Mouse (Mus musculus) lung, embryonic 16.5 days (tissue): ENCODE data around the gene Cfap43. TPM values are rescaled to one million over a fixed set of nuclear protein-coding genes. Genes with fewer than 3 reads are reported as not detected.

Experiments used
- ATAC-seq: fragments of 200-750 bp; cut with Nextera tagmentation; 2 replicates; pipeline ENCODE4 v1.8.0; 2017; ENCODE audit warnings: low read depth, mild to moderate bottlenecking, moderate library complexity
- H3K27ac ChIP-seq: fragments of 300-500 bp; sonication (generic); 2 replicates; pipeline ENCODE4 v1.5.1; 2014; ENCODE audit warnings: mild to moderate bottlenecking, control low read depth, low read length
- H3K27me3 ChIP-seq: fragments of 300-500 bp; sonication (generic); 2 replicates; pipeline ENCODE4 v1.6.1; 2014; ENCODE audit warnings: low read depth, low read length, mixed read lengths; ENCODE audit not compliant: control insufficient read depth, insufficient read depth
- H3K36me3 ChIP-seq: fragments of 300-500 bp; sonication (generic); 2 replicates; pipeline ENCODE4 v1.6.1; 2014; ENCODE audit warnings: low read length; ENCODE audit not compliant: control insufficient read depth, insufficient read depth
- H3K4me1 ChIP-seq: fragments of 300-500 bp; sonication (generic); replicated peaks from 2 replicates; pipeline ENCODE4 v1.6.1; 2014; ENCODE audit warnings: low read length, mixed read lengths; ENCODE audit not compliant: control insufficient read depth, insufficient read depth
- H3K4me2 ChIP-seq: fragments of 300-500 bp; sonication (generic); 2 replicates; pipeline ENCODE4 v1.6.1; 2014; ENCODE audit warnings: low read depth, low read length, control low read depth
- H3K4me3 ChIP-seq: fragments of 300-500 bp; sonication (generic); 2 replicates; pipeline ENCODE4 v1.5.1; 2014; ENCODE audit warnings: mild to moderate bottlenecking, low read length, control low read depth
- H3K9ac ChIP-seq: fragments of 300-500 bp; sonication (generic); 2 replicates; pipeline ENCODE4 v1.6.1; 2014; ENCODE audit warnings: low read length, control low read depth
- H3K9me3 ChIP-seq: fragments of 300-500 bp; sonication (generic); 2 replicates; pipeline ENCODE4 v1.6.1; 2016; ENCODE audit warnings: low read length; ENCODE audit not compliant: control insufficient read depth
- WGBS: fragments of 180-500 bp; shearing (Covaris S2); extraction: QIAGEN DNeasy Blood & Tissue Kit; methylation state at CpG from one replicate; pipeline ENCODE4 v1.1.7; 2014; 5-methylcytosine and 5-hydroxymethylcytosine counted together
- polyA plus RNA-seq: library from polyadenylated mRNA; unstranded; fragments of >200 nt; fragmentation: Nextera tagmentation; extraction: Ambion mirVana; gene quantifications from 2 replicates; pipeline ENCODE4 v1.2.1, GENCODE M21; 2015

Cfap43 gene
- polyA plus RNA-seq, 1 experiment from 2014 or later, result 1.7 TPM

DNA sequence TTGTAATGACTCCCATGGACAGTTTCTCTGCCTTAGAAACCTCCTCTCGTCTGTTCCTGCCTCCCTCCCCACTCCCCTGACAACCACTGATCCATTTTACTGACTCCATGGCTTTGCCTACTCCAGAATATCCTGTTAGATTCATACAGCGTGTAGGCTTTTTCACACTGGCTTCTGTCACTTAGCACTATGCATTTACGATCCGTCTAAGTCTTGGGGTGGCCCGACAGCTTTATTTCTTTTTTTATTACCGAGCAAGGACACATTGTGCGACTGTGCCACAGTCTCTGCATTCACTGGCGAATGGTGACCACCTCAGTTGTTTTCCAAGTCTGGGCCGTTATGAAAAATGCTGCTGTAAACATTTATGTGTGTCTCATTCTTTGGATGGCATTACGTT is 120.5 kb downstream of the Cfap43 start:
- Histone ChIP-seq H3K36me3 (no peaks in the 10 kb centered on the region), H3K4me2 (no peak overlapping the region), H3K27me3 (no peaks in the 10 kb centered on the region), H3K9me3 (no peaks in the 10 kb centered on the region), H3K27ac (no peak overlapping the region), H3K4me1 (no peaks in the 10 kb centered on the region), H3K9ac (no peak overlapping the region), H3K4me3 (no peak overlapping the region)
- no peak for ATAC-seq
- 70% methylated on average over 10 of the region's 10 CpGs for WGBS

DNA sequence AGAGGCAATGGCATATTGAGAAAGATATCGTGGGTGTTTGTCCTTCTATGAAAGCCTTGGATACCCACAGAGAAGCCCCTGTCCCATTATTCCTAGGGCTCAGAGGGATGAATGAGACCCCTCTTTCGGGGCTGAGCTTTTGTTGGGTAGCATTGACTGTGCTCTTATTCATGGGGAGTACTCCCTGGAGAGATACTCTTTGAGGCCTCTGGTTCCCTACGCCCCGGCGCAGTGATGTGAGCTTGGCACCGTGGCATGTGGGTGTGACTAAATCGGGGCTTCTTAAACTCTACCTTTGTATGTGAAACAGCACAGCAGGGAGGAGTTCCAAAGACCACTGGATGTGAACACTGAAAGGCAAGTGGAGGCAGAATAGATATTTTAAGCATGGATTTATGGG is 122.4 kb downstream of the Cfap43 start:
- H3K36me3 ChIP-seq, result no peaks in the 10 kb centered on the region
- no peaks in the 10 kb centered on the region for H3K9me3 ChIP-seq
- H3K27me3 ChIP-seq, result no peaks in the 10 kb centered on the region
- no peak for ATAC-seq
- 77% methylated on average over 7 of the region's 7 CpGs for WGBS
- H3K4me1 ChIP-seq, result no peaks in the 10 kb centered on the region
- no peak overlapping the region for H3K4me2 ChIP-seq
- no peak overlapping the region for H3K9ac ChIP-seq
- H3K27ac ChIP-seq, result no peak overlapping the region
- no peak overlapping the region for H3K4me3 ChIP-seq

- no peak overlapping the region for H3K27ac ChIP-seq
- H3K9me3 ChIP-seq, result no peaks in the 10 kb centered on the region
- H3K4me3 ChIP-seq, result no peak overlapping the region
- H3K27me3 ChIP-seq, result no peaks in the 10 kb centered on the region
- 47% methylated on average over 15 of the region's 15 CpGs for WGBS
- ATAC-seq, result no peak
- no peaks in the 10 kb centered on the region for H3K36me3 ChIP-seq
- H3K4me1 ChIP-seq, result no peaks in the 10 kb centered on the region
- H3K4me2 ChIP-seq, result no peak overlapping the region
- H3K9ac ChIP-seq, result no peak overlapping the region
Observed at GRCm38 (mm10) chr19:47795009-47795728, 123.9 kb downstream of the Cfap43 start.

GRCm38 (mm10) chr19:47794331-47794730 is 124.8 kb downstream of the Cfap43 start:
- H3K9me3 ChIP-seq, result no peaks in the 10 kb centered on the region
- 35% methylated on average over 5 of the region's 5 CpGs for WGBS
- no peak for ATAC-seq
- H3K36me3 ChIP-seq, result no peaks in the 10 kb centered on the region
- no peaks in the 10 kb centered on the region for H3K4me1 ChIP-seq
- no peak overlapping the region for H3K4me2 ChIP-seq
- no peak overlapping the region for H3K9ac ChIP-seq
- H3K27me3 ChIP-seq, result no peaks in the 10 kb centered on the region
- no peak overlapping the region for H3K4me3 ChIP-seq
- no peak overlapping the region for H3K27ac ChIP-seq

DNA sequence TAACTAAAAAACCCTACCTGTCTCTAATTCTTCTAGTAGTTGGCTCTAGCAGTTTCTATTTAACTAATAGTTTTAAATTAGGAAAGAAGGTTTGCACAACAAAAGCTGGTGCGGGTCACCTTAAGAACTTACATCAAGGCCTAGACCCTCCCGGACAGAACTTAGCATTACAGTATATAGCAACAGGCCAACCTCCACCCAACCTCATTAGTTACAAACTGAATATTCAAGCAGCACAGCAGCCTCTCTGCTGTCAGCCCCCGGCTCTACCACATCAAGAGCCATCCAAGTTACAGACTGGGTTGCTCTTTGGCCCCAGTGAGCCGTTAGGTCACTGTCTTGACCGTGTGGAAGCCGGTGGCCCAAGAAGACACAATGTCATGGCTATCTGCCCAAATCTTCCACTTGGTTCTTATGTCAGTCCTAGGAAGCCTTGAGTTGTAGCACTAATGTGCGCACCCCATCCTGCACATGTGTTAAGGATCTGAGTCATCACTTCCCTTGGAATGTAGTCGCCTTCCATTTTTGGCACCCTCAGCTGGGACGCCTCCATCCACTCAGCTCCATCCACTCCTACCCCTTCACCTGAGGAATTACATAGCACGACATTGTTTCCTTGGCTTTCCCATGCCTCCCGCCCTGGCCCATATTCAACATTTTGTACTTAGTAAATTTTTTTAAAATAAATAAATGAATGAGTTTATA is 128.6 kb downstream of the Cfap43 start:
- WGBS, result 83% methylated on average over 11 of the region's 11 CpGs
- Histone ChIP-seq H3K4me2 (no peak overlapping the region), H3K4me1 (no peaks in the 10 kb centered on the region), H3K27me3 (no peaks in the 10 kb centered on the region), H3K4me3 (no peak overlapping the region), H3K27ac (no peak overlapping the region), H3K9ac (no peak overlapping the region), H3K36me3 (no peaks in the 10 kb centered on the region), H3K9me3 (no peaks in the 10 kb centered on the region)
- no peak for ATAC-seq

- Histone ChIP-seq H3K9ac (no peak overlapping the region), H3K9me3 (no peaks in the 10 kb centered on the region), H3K4me2 (no peak overlapping the region), H3K4me1 (no peaks in the 10 kb centered on the region), H3K4me3 (no peak overlapping the region), H3K27ac (no peak overlapping the region), H3K27me3 (no peaks in the 10 kb centered on the region), H3K36me3 (no peaks in the 10 kb centered on the region)
- WGBS, result 81% methylated on average over 6 of the region's 6 CpGs
- no peak for ATAC-seq
Observed at GRCm38 (mm10) chr19:47783898-47784297, 135.2 kb downstream of the Cfap43 start.

DNA sequence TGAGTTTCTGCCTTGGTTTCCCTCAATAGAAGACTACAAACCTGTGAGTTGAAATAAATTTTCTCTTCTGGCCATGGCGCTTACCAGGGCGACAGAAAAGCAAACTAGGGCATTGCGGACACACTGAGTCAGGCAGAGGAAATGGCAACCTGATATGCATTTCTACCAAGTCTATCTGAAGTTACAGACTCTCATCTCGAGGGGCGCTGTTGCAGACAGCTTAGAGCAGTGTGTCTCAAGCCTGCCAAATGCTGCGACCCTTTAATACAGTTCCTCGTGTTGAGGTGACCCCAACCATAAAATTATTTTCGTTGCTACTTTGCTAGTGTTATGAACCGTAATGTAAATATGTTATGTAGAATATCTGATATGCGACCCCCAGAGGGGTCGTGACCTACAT is 138.1 kb downstream of the Cfap43 start:
- H3K27me3 ChIP-seq, result no peaks in the 10 kb centered on the region
- H3K9ac ChIP-seq, result no peak overlapping the region
- H3K27ac ChIP-seq, result no peak overlapping the region
- 71% methylated on average over 11 of the region's 11 CpGs for WGBS
- no peaks in the 10 kb centered on the region for H3K36me3 ChIP-seq
- no peak for ATAC-seq
- H3K4me3 ChIP-seq, result no peak overlapping the region
- H3K4me2 ChIP-seq, result no peak overlapping the region
- H3K4me1 ChIP-seq, result no peaks in the 10 kb centered on the region
- no peaks in the 10 kb centered on the region for H3K9me3 ChIP-seq

DNA sequence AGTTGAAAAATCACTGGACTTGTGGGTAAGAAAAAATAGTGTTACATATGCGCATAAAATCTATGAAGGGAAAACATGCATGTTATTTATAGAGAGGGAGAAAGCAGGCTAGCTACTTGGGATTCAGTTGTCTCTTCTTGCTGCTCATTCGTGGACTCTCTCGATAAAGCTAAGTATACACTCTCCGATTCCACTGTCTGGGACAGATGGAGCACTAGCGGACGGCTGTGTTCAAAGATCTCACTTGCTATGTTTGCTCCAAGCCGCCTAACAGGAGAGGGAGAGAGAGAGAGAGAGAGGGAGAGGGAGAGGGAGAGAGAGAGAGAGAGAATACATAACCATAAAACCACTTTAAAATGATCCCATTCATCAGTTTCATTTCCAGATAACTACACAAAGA is 138.9 kb downstream of the Cfap43 start:
- Histone ChIP-seq H3K9me3 (no peaks in the 10 kb centered on the region), H3K4me3 (no peak overlapping the region), H3K9ac (no peak overlapping the region), H3K36me3 (no peaks in the 10 kb centered on the region), H3K4me1 (no peaks in the 10 kb centered on the region), H3K4me2 (no peak overlapping the region), H3K27ac (no peak overlapping the region), H3K27me3 (no peaks in the 10 kb centered on the region)
- no peak for ATAC-seq
- WGBS, result 82% methylated on average over 7 of the region's 7 CpGs

GRCm38 (mm10) chr19:47777847-47778246 is 141.2 kb downstream of the Cfap43 start:
- no peaks in the 10 kb centered on the region for H3K27me3 ChIP-seq
- H3K4me2 ChIP-seq, result no peak overlapping the region
- no peaks in the 10 kb centered on the region for H3K36me3 ChIP-seq
- H3K9ac ChIP-seq, result no peak overlapping the region
- H3K4me3 ChIP-seq, result no peak overlapping the region
- no peak overlapping the region for H3K27ac ChIP-seq
- WGBS, result 67% methylated on average over 6 of the region's 6 CpGs
- no peak for ATAC-seq
- H3K4me1 ChIP-seq, result no peaks in the 10 kb centered on the region
- H3K9me3 ChIP-seq, result no peaks in the 10 kb centered on the region
